Mouse (Mus musculus): ENCODE results near the gene Ror2.

- no peak for TF ChIP-seq CTCF (conservative IDR thresholded peaks at IDR 0.05; ENCODE audit: low read length)
- TF ChIP-seq NANOG (IDR thresholded peaks at IDR 0.05; ENCODE audit: borderline replicate concordance, low read length) = no peak
- TF ChIP-seq POU5F1 (IDR thresholded peaks at IDR 0.05; ENCODE audit: borderline replicate concordance, low read length) = no peak
Observed at GRCm38 (mm10) chr13:53217396-53217975, 68.4 kb downstream of the Ror2 start.

Measured in E14TG2a.4 (cell line).